Mouse (Mus musculus): ENCODE results near the gene Gna14. TPM values are rescaled to one million over a fixed set of nuclear protein-coding genes. Genes with fewer than 3 reads are reported as not detected.
A peak's percentile ranks its signal among the peaks of the same experiment; 100 is the strongest.

Gene Gna14
- polyA plus RNA-seq, 1 experiment from 2014 or later, result 1.3 TPM

DNA sequence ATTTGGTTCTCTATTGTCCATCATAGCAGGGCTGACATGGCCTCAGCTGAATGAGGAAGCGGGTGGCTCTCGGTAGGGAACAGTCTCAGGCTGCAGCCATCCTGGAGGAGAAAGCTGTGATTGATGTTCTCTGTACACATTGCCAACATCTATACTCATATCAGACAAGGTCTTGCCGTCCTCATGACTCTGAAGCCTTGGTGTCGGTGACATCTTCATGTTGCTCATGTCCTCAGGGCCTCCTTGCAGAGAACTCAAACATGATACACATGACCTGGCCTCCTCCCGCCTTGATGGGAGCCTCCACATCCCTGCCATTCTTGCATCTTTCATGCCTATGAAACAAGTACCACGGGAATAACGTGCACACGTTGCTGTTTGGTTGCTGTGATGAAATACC lies 144.9 kb downstream of the Gna14 start:
- no peak for ATAC-seq (replicated peaks; ENCODE audit: extremely low read depth, insufficient read depth, low FRiP score)
- H3K4me2 ChIP-seq (ENCODE audit: low read depth, low read length), result no peak overlapping the region
- no peaks in the 10 kb centered on the region for H3K27me3 ChIP-seq (ENCODE audit: control insufficient read depth, insufficient read depth, low read length)
- WGBS, result 86% methylated on average over 8 of the region's 8 CpGs
- no peaks in the 10 kb centered on the region; the same call in 1 of the 2 replicates for H3K9me3 ChIP-seq (replicated peaks; ENCODE audit: control insufficient read depth, low read length)
- no peak overlapping the region for H3K27ac ChIP-seq (ENCODE audit: low read length)
- no peaks in the 10 kb centered on the region for H3K4me1 ChIP-seq (ENCODE audit: control insufficient read depth, insufficient read depth, low read length)
- H3K36me3 ChIP-seq (ENCODE audit: control insufficient read depth, insufficient read depth), result no peaks in the 10 kb centered on the region
- H3K4me3 ChIP-seq (ENCODE audit: low read length), result no peak overlapping the region
- no peak overlapping the region for H3K9ac ChIP-seq (ENCODE audit: low read length)

DNA sequence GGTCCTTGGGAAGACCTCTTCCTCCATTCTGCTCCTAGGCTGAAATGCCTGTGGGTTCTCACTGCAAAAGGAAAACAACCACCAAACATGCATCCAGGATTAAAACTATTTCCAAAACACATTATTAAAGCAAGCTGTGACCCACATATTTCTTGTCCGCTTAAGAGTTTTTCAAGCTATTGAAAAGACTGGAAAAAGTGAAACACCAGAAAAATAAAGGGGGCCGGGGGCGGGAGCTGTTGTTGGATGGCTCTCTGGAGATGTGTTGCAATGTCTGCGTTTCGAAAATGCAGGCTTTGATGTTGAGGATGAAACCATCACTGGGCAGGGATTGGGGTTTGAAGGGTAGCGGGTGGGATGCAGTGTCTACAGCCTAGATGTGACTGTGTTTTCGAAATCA lies 149.0 kb downstream of the Gna14 start:
- Histone ChIP-seq H3K27me3 (ENCODE audit: control insufficient read depth, insufficient read depth, low read length) (no peaks in the 10 kb centered on the region), H3K4me1 (ENCODE audit: control insufficient read depth, insufficient read depth, low read length) (no peaks in the 10 kb centered on the region), H3K27ac (ENCODE audit: low read length) (no peak overlapping the region), H3K4me3 (ENCODE audit: low read length) (no peak overlapping the region), H3K4me2 (ENCODE audit: low read depth, low read length) (no peak overlapping the region), H3K36me3 (ENCODE audit: control insufficient read depth, insufficient read depth) (no peaks in the 10 kb centered on the region), H3K9ac (ENCODE audit: low read length) (no peak overlapping the region), H3K9me3 (replicated peaks; ENCODE audit: control insufficient read depth, low read length) (no peaks in the 10 kb centered on the region; the same call in 1 of the 2 replicates)
- ATAC-seq (replicated peaks; ENCODE audit: extremely low read depth, insufficient read depth, low FRiP score), result no peak
- 82% methylated on average over 7 of the region's 7 CpGs for WGBS

- Histone ChIP-seq H3K36me3 (ENCODE audit: control insufficient read depth, insufficient read depth) (no peaks in the 10 kb centered on the region), H3K9ac (ENCODE audit: low read length) (no peak overlapping the region), H3K9me3 (replicated peaks; ENCODE audit: control insufficient read depth, low read length) (no peaks in the 10 kb centered on the region; the same call in 1 of the 2 replicates), H3K4me1 (ENCODE audit: control insufficient read depth, insufficient read depth, low read length) (no peaks in the 10 kb centered on the region), H3K4me2 (ENCODE audit: low read depth, low read length) (no peak overlapping the region), H3K27me3 (ENCODE audit: control insufficient read depth, insufficient read depth, low read length) (no peaks in the 10 kb centered on the region), H3K27ac (ENCODE audit: low read length) (no peak overlapping the region), H3K4me3 (ENCODE audit: low read length) (no peak overlapping the region)
- no peak for ATAC-seq (replicated peaks; ENCODE audit: extremely low read depth, insufficient read depth, low FRiP score)
- WGBS, result 11% methylated on average over 3 of the region's 3 CpGs
Observed at GRCm38 (mm10) chr19:16585379-16585778, 149.8 kb downstream of the Gna14 start.

DNA sequence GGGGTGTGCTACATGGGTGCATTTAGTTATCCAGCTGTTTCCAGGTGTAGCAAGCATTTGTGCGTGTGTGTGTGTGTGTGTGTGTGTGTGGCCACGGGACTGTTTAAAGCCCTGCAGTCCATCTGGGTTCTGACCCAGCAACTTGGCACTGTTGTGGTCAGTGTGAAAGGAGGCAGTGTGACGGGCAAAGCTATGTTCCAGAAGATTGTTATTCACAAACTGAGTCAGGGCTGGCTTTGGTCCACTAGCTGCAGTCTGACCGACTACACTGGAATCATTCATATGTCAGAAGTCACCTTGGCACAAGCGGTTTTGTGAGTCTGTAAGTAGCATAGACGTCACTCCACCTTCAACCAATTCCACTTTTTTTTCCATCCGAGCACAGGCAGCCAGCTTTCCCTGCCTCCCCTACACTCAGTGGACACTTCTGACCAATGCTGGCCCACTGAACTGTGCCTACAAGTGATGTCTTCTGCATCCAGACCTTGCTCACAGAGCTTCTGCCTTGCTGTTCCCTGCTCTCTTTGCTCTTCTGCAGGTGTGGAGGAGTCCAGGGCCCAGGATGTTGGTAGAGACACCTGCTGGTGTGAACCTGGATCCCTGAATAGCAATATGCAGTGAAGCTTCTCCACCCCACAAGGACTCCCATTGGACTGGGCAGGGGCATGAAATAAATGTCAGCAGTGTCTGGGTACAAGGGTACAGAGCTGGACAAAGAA lies 157.9 kb downstream of the Gna14 start:
- Histone ChIP-seq H3K4me1 (ENCODE audit: control insufficient read depth, insufficient read depth, low read length) (no peaks in the 10 kb centered on the region), H3K9ac (ENCODE audit: low read length) (no peak overlapping the region), H3K27ac (ENCODE audit: low read length) (no peak overlapping the region), H3K4me3 (ENCODE audit: low read length) (no peak overlapping the region), H3K9me3 (replicated peaks; ENCODE audit: control insufficient read depth, low read length) (no peaks in the 10 kb centered on the region), H3K4me2 (ENCODE audit: low read depth, low read length) (no peak overlapping the region), H3K27me3 (ENCODE audit: control insufficient read depth, insufficient read depth, low read length) (no peaks in the 10 kb centered on the region), H3K36me3 (ENCODE audit: control insufficient read depth, insufficient read depth) (no peaks in the 10 kb centered on the region)
- ATAC-seq (replicated peaks; ENCODE audit: extremely low read depth, insufficient read depth, low FRiP score), result no peak
- WGBS, result 76% methylated on average over 7 of the region's 7 CpGs

DNA sequence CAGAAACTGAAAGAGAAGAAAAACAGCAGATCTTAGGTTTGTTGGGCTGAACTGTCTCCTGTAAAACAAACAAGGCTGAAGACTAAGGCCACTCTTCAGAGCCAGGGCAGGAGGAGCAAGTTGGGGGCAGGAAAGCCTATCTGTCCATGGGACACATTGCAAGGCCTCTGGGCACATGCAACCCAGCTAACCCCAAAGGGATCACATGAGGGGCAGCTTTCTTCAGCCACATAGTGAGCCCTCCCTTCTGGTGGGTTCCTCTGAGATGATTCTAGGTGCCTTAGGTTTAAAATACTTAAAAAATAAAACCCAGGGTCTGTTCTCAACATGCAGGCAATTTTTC lies 158.4 kb downstream of the Gna14 start:
- Histone ChIP-seq H3K4me3 (ENCODE audit: low read length) (no peak overlapping the region), H3K4me1 (ENCODE audit: control insufficient read depth, insufficient read depth, low read length) (peaks cover 2% of the 10 kb centered on the region; the same call in 1 of the 2 replicates), H3K4me2 (ENCODE audit: low read depth, low read length) (no peak overlapping the region), H3K27ac (ENCODE audit: low read length) (no peak overlapping the region), H3K27me3 (ENCODE audit: control insufficient read depth, insufficient read depth, low read length) (no peaks in the 10 kb centered on the region), H3K9ac (ENCODE audit: low read length) (no peak overlapping the region), H3K36me3 (ENCODE audit: control insufficient read depth, insufficient read depth) (no peaks in the 10 kb centered on the region), H3K9me3 (replicated peaks; ENCODE audit: control insufficient read depth, low read length) (no peaks in the 10 kb centered on the region)
- no peak for ATAC-seq (replicated peaks; ENCODE audit: extremely low read depth, insufficient read depth, low FRiP score)

GRCm38 (mm10) chr19:16597216-16597615 lies 161.7 kb downstream of the Gna14 start:
- Histone ChIP-seq H3K4me3 (ENCODE audit: low read length) (no peak overlapping the region), H3K27ac (ENCODE audit: low read length) (no peak overlapping the region), H3K9ac (ENCODE audit: low read length) (no peak overlapping the region), H3K9me3 (replicated peaks; ENCODE audit: control insufficient read depth, low read length) (no peaks in the 10 kb centered on the region), H3K36me3 (ENCODE audit: control insufficient read depth, insufficient read depth) (no peaks in the 10 kb centered on the region), H3K4me2 (ENCODE audit: low read depth, low read length) (no peak overlapping the region), H3K4me1 (ENCODE audit: control insufficient read depth, insufficient read depth, low read length) (peaks cover 4% of the 10 kb centered on the region; the same call in 1 of the 2 replicates), H3K27me3 (ENCODE audit: control insufficient read depth, insufficient read depth, low read length) (no peaks in the 10 kb centered on the region)
- ATAC-seq (replicated peaks; ENCODE audit: extremely low read depth, insufficient read depth, low FRiP score), result no peak
- 83% methylated on average over 6 of the region's 6 CpGs for WGBS

- Histone ChIP-seq H3K4me2 (ENCODE audit: low read depth, low read length) (peak overlapping the region; percentile 31), H3K4me1 (ENCODE audit: control insufficient read depth, insufficient read depth, low read length) (peaks cover 4% of the 10 kb centered on the region; the same call in 1 of the 2 replicates), H3K36me3 (ENCODE audit: control insufficient read depth, insufficient read depth) (no peaks in the 10 kb centered on the region), H3K27ac (ENCODE audit: low read length) (no peak overlapping the region), H3K9ac (ENCODE audit: low read length) (no peak overlapping the region), H3K27me3 (ENCODE audit: control insufficient read depth, insufficient read depth, low read length) (no peaks in the 10 kb centered on the region), H3K4me3 (ENCODE audit: low read length) (no peak overlapping the region), H3K9me3 (replicated peaks; ENCODE audit: control insufficient read depth, low read length) (no peaks in the 10 kb centered on the region)
- WGBS, result 32% methylated on average over 11 of the region's 11 CpGs
- ATAC-seq (replicated peaks; ENCODE audit: extremely low read depth, insufficient read depth, low FRiP score), result 0 out of 2 replicates have a peak, but pooled peaks have one; percentile 41
Observed at GRCm38 (mm10) chr19:16598653-16599297, 163.2 kb downstream of the Gna14 start.

- Histone ChIP-seq H3K36me3 (ENCODE audit: control insufficient read depth, insufficient read depth) (no peaks in the 10 kb centered on the region), H3K4me2 (ENCODE audit: low read depth, low read length) (peak overlapping the region; percentile 31), H3K4me1 (ENCODE audit: control insufficient read depth, insufficient read depth, low read length) (peaks cover 4% of the 10 kb centered on the region; the same call in 1 of the 2 replicates), H3K27ac (ENCODE audit: low read length) (no peak overlapping the region), H3K9me3 (replicated peaks; ENCODE audit: control insufficient read depth, low read length) (no peaks in the 10 kb centered on the region), H3K27me3 (ENCODE audit: control insufficient read depth, insufficient read depth, low read length) (no peaks in the 10 kb centered on the region), H3K4me3 (ENCODE audit: low read length) (no peak overlapping the region), H3K9ac (ENCODE audit: low read length) (no peak overlapping the region)
- peak; percentile 63 for ATAC-seq (replicated peaks; ENCODE audit: extremely low read depth, insufficient read depth, low FRiP score)
- 19% methylated on average over 9 of the region's 9 CpGs for WGBS
Observed at GRCm38 (mm10) chr19:16599298-16599970, 163.9 kb downstream of the Gna14 start.

GRCm38 (mm10) chr19:16602026-16602425 lies 166.5 kb downstream of the Gna14 start:
- 72% methylated on average over 8 of the region's 8 CpGs for WGBS
- Histone ChIP-seq H3K4me3 (ENCODE audit: low read length) (no peak overlapping the region), H3K27ac (ENCODE audit: low read length) (no peak overlapping the region), H3K36me3 (ENCODE audit: control insufficient read depth, insufficient read depth) (no peaks in the 10 kb centered on the region), H3K9ac (ENCODE audit: low read length) (no peak overlapping the region), H3K4me2 (ENCODE audit: low read depth, low read length) (no peak overlapping the region), H3K9me3 (replicated peaks; ENCODE audit: control insufficient read depth, low read length) (no peaks in the 10 kb centered on the region), H3K27me3 (ENCODE audit: control insufficient read depth, insufficient read depth, low read length) (no peaks in the 10 kb centered on the region), H3K4me1 (ENCODE audit: control insufficient read depth, insufficient read depth, low read length) (peaks cover 4% of the 10 kb centered on the region; the same call in 1 of the 2 replicates)
- no peak for ATAC-seq (replicated peaks; ENCODE audit: extremely low read depth, insufficient read depth, low FRiP score)

All from heart, embryonic 16.5 days (tissue).